Comparison of ENCODE assay signal across 8 mouse cellular contexts in genomic region chrX:11494246-11494630, GRCm38 (mm10).
DNase-seq lines count a peak whose midpoint lies in the region; ATAC-seq and TF ChIP-seq lines count a peak whose summit lies in the region.

No protein-coding gene starts in this region.

- peak overlapping the region; percentile 65 for H3K27ac ChIP-seq in gastrocnemius, adult 2 months
- H3K27ac ChIP-seq in hindbrain, embryonic 15.5 days (replicated peaks): peak overlapping the region; percentile 80
- H3K27ac ChIP-seq in limb, embryonic 12.5 days: no peak overlapping the region

- H3K9ac ChIP-seq in hindbrain, embryonic 15.5 days: 0 out of 2 replicates have a peak overlapping the region, but pooled peaks have one; percentile 13
- no peak overlapping the region for H3K9ac ChIP-seq in limb, embryonic 12.5 days (replicated peaks)

- no peak for ATAC-seq in hindbrain, embryonic 15.5 days (ENCODE audit: low FRiP score, low read depth)
- no peak for ATAC-seq in limb, embryonic 12.5 days (ENCODE audit: insufficient number of reproducible peaks, insufficient read depth, low FRiP score, low TSS enrichment, low read depth)
- no peak for ATAC-seq in megakaryocyte, adult 5-6 weeks (ENCODE audit: poor library complexity, severe bottlenecking)

- H3K4me3 ChIP-seq in gastrocnemius, adult 2 months: peak overlapping the region; percentile 60
- H3K4me3 ChIP-seq in hindbrain, embryonic 15.5 days: 0 out of 2 replicates have a peak overlapping the region, but pooled peaks have one; percentile 3
- H3K4me3 ChIP-seq in limb, embryonic 12.5 days (replicated peaks): no peak overlapping the region; the same call in 1 of the 2 replicates

- peak overlapping the region; percentile 46 for H3K4me2 ChIP-seq in hindbrain, embryonic 15.5 days
- H3K4me2 ChIP-seq in limb, embryonic 12.5 days: peak overlapping the region; percentile 51

- no peaks in the 10 kb centered on the region for H3K27me3 ChIP-seq in hindbrain, embryonic 15.5 days
- H3K27me3 ChIP-seq in limb, embryonic 12.5 days: peaks cover 53% of the 10 kb centered on the region

- no peaks in the 10 kb centered on the region for H3K9me3 ChIP-seq in hindbrain, embryonic 15.5 days
- H3K9me3 ChIP-seq in limb, embryonic 12.5 days: no peaks in the 10 kb centered on the region

- H3K4me1 ChIP-seq in hindbrain, embryonic 15.5 days (replicated peaks): peaks cover 39% of the 10 kb centered on the region
- H3K4me1 ChIP-seq in limb, embryonic 12.5 days (replicated peaks): peaks cover 4% of the 10 kb centered on the region

- no peak for TF ChIP-seq CTCF in gastrocnemius, adult 2 months (IDR thresholded peaks at IDR 0.05)

- 32% methylated on average over 12 of the region's 12 CpGs for WGBS in hindbrain, embryonic 15.5 days
- WGBS in limb, embryonic 12.5 days: 29% methylated on average over 12 of the region's 12 CpGs

- H3K36me3 ChIP-seq in hindbrain, embryonic 15.5 days: no peaks in the 10 kb centered on the region
- no peaks in the 10 kb centered on the region for H3K36me3 ChIP-seq in limb, embryonic 12.5 days

- no peak for DNase-seq in gastrocnemius, adult 2 months
- no peak for DNase-seq in gastrocnemius, postnatal 14 days
- peak; percentile 11 for DNase-seq in fat pad, adult 2 months (ENCODE audit: extremely low read depth, low read depth, low spot score)
- peak; percentile 58 to 72 for DNase-seq in right cerebral cortex, postnatal 10 days (ENCODE audit: low spot score in 2 of 2)
- DNase-seq in urinary bladder, postnatal 4 days (ENCODE audit: low spot score in 2 of 2): no peak

- intact Hi-C loops in gastrocnemius, adult 2 months (cut with DNase I): loop anchor here (5.0 kb wide), 1 partner anchor 52 kb away; no protein-coding TSS in a partner anchor
- intact Hi-C loops in gastrocnemius, postnatal 14 days (cut with DNase I; ENCODE audit: low total_unique reads): no loop called here

Comparison
In these comparisons a context has a peak if more than half of its experiments do, and no peak if none do; other contexts are left out.
1. DNase-seq: peak in fat pad, adult 2 months (single experiment) and right cerebral cortex, postnatal 10 days (2 of 2); none in gastrocnemius, adult 2 months (single experiment), gastrocnemius, postnatal 14 days (single experiment) and urinary bladder, postnatal 4 days (0 of 2).